Mouse (Mus musculus) forebrain, postnatal 0 days (tissue): ENCODE data around the gene Rsph1. TPM values are rescaled to one million over a fixed set of nuclear protein-coding genes. Genes with fewer than 3 reads are reported as not detected.

Experiments
- ATAC-seq: fragments of 200-750 bp; cut with Nextera tagmentation; 2 replicates; pipeline ENCODE4 v1.8.0; 2017; ENCODE audit warnings: mild to moderate bottlenecking, moderate library complexity
- DNase-seq: peaks from one replicate; pipeline ENCODE4 v3.0.0-alpha.2; 2015
- H3K27ac ChIP-seq: fragments of 300-500 bp; sonication (generic); 2 replicates; pipeline ENCODE4 v1.5.1; 2014; ENCODE audit warnings: low read depth, mild to moderate bottlenecking, antibody characterized with exemption, low read length, moderate library complexity, mixed read lengths
- H3K27me3 ChIP-seq: fragments of 300-500 bp; sonication (generic); 2 replicates; pipeline ENCODE4 v1.6.1; 2014; ENCODE audit warnings: mild to moderate bottlenecking, low read length, mixed read lengths; ENCODE audit not compliant: insufficient read depth
- H3K36me3 ChIP-seq: fragments of 300-500 bp; sonication (generic); 2 replicates; pipeline ENCODE4 v1.6.1; 2014; ENCODE audit warnings: mild to moderate bottlenecking, moderate library complexity; ENCODE audit not compliant: insufficient read depth
- H3K4me1 ChIP-seq: fragments of 300-500 bp; sonication (generic); 2 replicates; pipeline ENCODE4 v1.6.1; 2014; ENCODE audit warnings: antibody characterized with exemption; ENCODE audit not compliant: insufficient read depth
- H3K4me2 ChIP-seq: fragments of 300-500 bp; sonication (generic); 2 replicates; pipeline ENCODE4 v1.6.1; 2014; ENCODE audit warnings: low read depth, mild to moderate bottlenecking, moderate library complexity
- H3K4me3 ChIP-seq: fragments of 300-500 bp; sonication (generic); 2 replicates; pipeline ENCODE4 v1.5.1; 2014; ENCODE audit warnings: low read depth, low read length, mixed read lengths
- H3K9ac ChIP-seq: fragments of 300-500 bp; sonication (generic); 2 replicates; pipeline ENCODE4 v1.6.1; 2014; ENCODE audit warnings: mild to moderate bottlenecking
- H3K9me3 ChIP-seq: fragments of 300-500 bp; sonication (generic); 2 replicates; pipeline ENCODE4 v1.6.1; 2016; ENCODE audit warnings: low read length
- CTCF ChIP-seq: sonication (generic); IDR thresholded peaks from 2 replicates; pipeline ENCODE4 v1.5.1; 2016; ENCODE audit warnings: antibody characterized with exemption, control low read depth, low read depth
- WGBS: fragments of 180-500 bp; shearing (Covaris S2); extraction: QIAGEN DNeasy Blood & Tissue Kit; methylation state at CpG from one replicate; pipeline ENCODE4 v1.1.7; 2014; 5-methylcytosine and 5-hydroxymethylcytosine counted together
- polyA plus RNA-seq: library from polyadenylated mRNA; unstranded; fragments of >200 nt; fragmentation: Nextera tagmentation; extraction: Ambion mirVana; gene quantifications from 2 replicates; pipeline ENCODE4 v1.2.1, GENCODE M21; 2015
- total RNA-seq: library from RNA; depleted of rRNA; stranded (reverse); fragments of >200 nt; gene quantifications from 2 replicates; pipeline ENCODE4 v1.2.3, GENCODE M21; 2014; rRNA removed

Gene Rsph1
- total and polyA plus RNA-seq, 2 experiments from 2014 or later, result 6.0 to 11.3 TPM

- H3K27me3 ChIP-seq, result no peaks in the 10 kb centered on the region
- ATAC-seq (no peak), DNase-seq (no peak)
- no peak overlapping the region for H3K9ac ChIP-seq
- no peaks in the 10 kb centered on the region for H3K4me1 ChIP-seq
- H3K36me3 ChIP-seq, result no peaks in the 10 kb centered on the region
- H3K27ac ChIP-seq, result no peak overlapping the region
- H3K4me3 ChIP-seq, result no peak overlapping the region
- H3K9me3 ChIP-seq, result no peaks in the 10 kb centered on the region
- TF ChIP-seq CTCF, result no peak
- WGBS, result 91% methylated on average over 8 of the region's 8 CpGs
- H3K4me2 ChIP-seq, result no peak overlapping the region
These were observed 68.5 kb downstream of the Rsph1 start for GRCm38 (mm10) chr17:31208654-31209053.

GRCm38 (mm10) chr17:31207771-31208334 is 69.3 kb downstream of the Rsph1 start, which contains the start of gene Ubash3a:
Gene Ubash3a, plus strand, starts transcription at chr17:31207873.
- no peak within 1 kb of the TSS for H3K9ac ChIP-seq
- H3K4me3 ChIP-seq, result no peak within 1 kb of the TSS
- no peaks in the 10 kb centered on the region for H3K27me3 ChIP-seq
- WGBS, result 78% methylated on average over 12 of the region's 12 CpGs
- no peak for TF ChIP-seq CTCF
- DNase-seq (no peak), ATAC-seq (no peak)
- no peaks in the 10 kb centered on the region for H3K4me1 ChIP-seq
- no peaks in the 10 kb centered on the region for H3K9me3 ChIP-seq
- no peak within 1 kb of the TSS for H3K27ac ChIP-seq
- no peak within 1 kb of the TSS for H3K4me2 ChIP-seq
- no peaks in the 10 kb centered on the region for H3K36me3 ChIP-seq

Other genes with a start within 250 kb of the Rsph1 start
- 16.8 and 24.2 TPM in 2 replicates for gene Abcg1, start 219.7 kb downstream of the Rsph1 start, total RNA-seq
- gene Abcg1, start 219.7 kb downstream of the Rsph1 start, polyA plus RNA-seq, result 11.1 and 16.1 TPM in 2 replicates
- gene Tff3, start 147.7 kb downstream of the Rsph1 start, total RNA-seq, result not detected in 2 replicates
- 0.35 TPM in 1 of 2 replicates, not detected in the other for gene Tff3, start 147.7 kb downstream of the Rsph1 start, polyA plus RNA-seq
- gene Tff2, start 133.1 kb downstream of the Rsph1 start, total RNA-seq, result not detected in 2 replicates
- not detected in 2 replicates for gene Tff2, start 133.1 kb downstream of the Rsph1 start, polyA plus RNA-seq
- gene Tff1, start 112.1 kb downstream of the Rsph1 start, total RNA-seq, result not detected in 2 replicates
- gene Tff1, start 112.1 kb downstream of the Rsph1 start, polyA plus RNA-seq, result not detected in 2 replicates
- not detected in 2 replicates for gene Tmprss3, start 78.4 kb downstream of the Rsph1 start, total RNA-seq
- not detected in 2 replicates for gene Tmprss3, start 78.4 kb downstream of the Rsph1 start, polyA plus RNA-seq
- gene Ubash3a, start 69.5 kb downstream of the Rsph1 start, total RNA-seq, result 0.14 and 0.54 TPM in 2 replicates
- gene Ubash3a, start 69.5 kb downstream of the Rsph1 start, polyA plus RNA-seq, result not detected in 2 replicates
- 10.0 and 15.3 TPM in 2 replicates for gene Slc37a1, start 9.4 kb upstream of the Rsph1 start, total RNA-seq
- 4.7 and 6.7 TPM in 2 replicates for gene Slc37a1, start 9.4 kb upstream of the Rsph1 start, polyA plus RNA-seq
- gene Pde9a, start 108.8 kb upstream of the Rsph1 start, total RNA-seq, result 40.4 and 43.9 TPM in 2 replicates
- 35.5 and 43.6 TPM in 2 replicates for gene Pde9a, start 108.8 kb upstream of the Rsph1 start, polyA plus RNA-seq
- gene Wdr4, start 242.6 kb upstream of the Rsph1 start, total RNA-seq, result 54.4 and 55.7 TPM in 2 replicates
- 28.7 and 31.7 TPM in 2 replicates for gene Wdr4, start 242.6 kb upstream of the Rsph1 start, polyA plus RNA-seq
- gene Ndufv3, start 242.7 kb upstream of the Rsph1 start, total RNA-seq, result 337 and 459 TPM in 2 replicates
- gene Ndufv3, start 242.7 kb upstream of the Rsph1 start, polyA plus RNA-seq, result 500 and 583 TPM in 2 replicates